Mouse (Mus musculus): ENCODE results near the gene Eif4a3. TPM values are rescaled to one million over a fixed set of nuclear protein-coding genes. Genes with fewer than 3 reads are reported as not detected.
A peak's percentile ranks its signal among the peaks of the same experiment; 100 is the strongest.

Eif4a3 gene
- total and polyA plus RNA-seq, 3 experiments, result 188 to 244 (median 241) TPM

GRCm38 (mm10) chr11:119267768-119268556, 31.9 kb downstream of the Eif4a3 start, which contains the start of gene Gaa:
Gene Gaa (plus strand): TSS chr11:119267887.
- Histone ChIP-seq H3K4me1 (ENCODE audit: insufficient read depth, low read depth, low read length) (peaks cover 55% of the 10 kb centered on the region), H3K36me3 (replicated peaks) (peaks cover 39% of the 10 kb centered on the region), H3K27me3 (ENCODE audit: insufficient read depth, low read length) (peaks cover 14% of the 10 kb centered on the region), H3K4me3 (ENCODE audit: low read depth, low read length) (peak within 1 kb of the TSS; percentile 93), H3K9me3 (replicated peaks) (no peaks in the 10 kb centered on the region)
- ATAC-seq (ENCODE audit: extremely low read depth, insufficient number of reproducible peaks, low FRiP score, poor library complexity, severe bottlenecking) (peak; percentile 90), DNase-seq (ENCODE audit: low spot score) (peak; percentile 90)
- TF ChIP-seq GATA1 (IDR thresholded peaks at IDR 0.05; ENCODE audit: borderline replicate concordance, low read length) (no peak), CTCF (IDR thresholded peaks at IDR 0.05; ENCODE audit: low read depth, low read length) (peak; percentile 93), TAL1 (conservative IDR thresholded peaks at IDR 0.05; ENCODE audit: low read depth, low read length) (no peak), POLR2AphosphoS5 (IDR thresholded peaks at IDR 0.05; ENCODE audit: insufficient replicate concordance, low read depth, low read length) (no peak), GATA2 (IDR thresholded peaks at IDR 0.05; ENCODE audit: borderline replicate concordance, low read depth, low read length) (no peak)

DNA sequence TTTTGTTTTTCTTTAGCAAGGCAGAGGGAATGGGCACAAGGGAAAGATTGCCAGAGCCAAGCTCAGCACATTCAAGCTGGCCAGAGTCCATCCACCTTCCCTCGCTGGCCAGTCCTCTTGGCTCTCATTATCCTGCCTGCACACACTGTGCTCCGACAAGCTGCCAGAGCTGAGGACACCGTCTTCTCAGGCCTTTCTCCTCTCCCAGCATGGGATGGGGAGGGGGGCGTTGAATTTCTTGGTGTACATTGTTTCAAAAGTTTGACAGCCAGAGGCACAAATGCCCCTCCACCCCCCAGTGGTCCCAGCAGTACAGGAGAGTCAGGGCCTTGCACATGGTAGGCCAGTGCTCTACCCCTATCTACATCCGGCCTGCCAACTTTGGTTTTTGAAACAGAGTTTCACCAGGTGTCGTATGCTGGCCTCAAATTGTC, 32.6 kb downstream of the Eif4a3 start:
- no peak for DNase-seq (ENCODE audit: low spot score)
- Histone ChIP-seq H3K27me3 (ENCODE audit: insufficient read depth, low read length) (peaks cover 14% of the 10 kb centered on the region), H3K9me3 (replicated peaks) (no peaks in the 10 kb centered on the region), H3K4me1 (ENCODE audit: insufficient read depth, low read depth, low read length) (peaks cover 52% of the 10 kb centered on the region), H3K36me3 (replicated peaks) (peaks cover 35% of the 10 kb centered on the region), H3K4me3 (ENCODE audit: low read depth, low read length) (peak overlapping the region; percentile 93; the same call in 1 of the 2 replicates)
- ATAC-seq (ENCODE audit: extremely low read depth, insufficient number of reproducible peaks, low FRiP score, poor library complexity, severe bottlenecking), result no peak
- TF ChIP-seq CTCF (IDR thresholded peaks at IDR 0.05; ENCODE audit: low read depth, low read length) (no peak), GATA2 (IDR thresholded peaks at IDR 0.05; ENCODE audit: borderline replicate concordance, low read depth, low read length) (no peak), GATA1 (IDR thresholded peaks at IDR 0.05; ENCODE audit: borderline replicate concordance, low read length) (no peak), POLR2AphosphoS5 (IDR thresholded peaks at IDR 0.05; ENCODE audit: insufficient replicate concordance, low read depth, low read length) (no peak), TAL1 (conservative IDR thresholded peaks at IDR 0.05; ENCODE audit: low read depth, low read length) (no peak)

DNA sequence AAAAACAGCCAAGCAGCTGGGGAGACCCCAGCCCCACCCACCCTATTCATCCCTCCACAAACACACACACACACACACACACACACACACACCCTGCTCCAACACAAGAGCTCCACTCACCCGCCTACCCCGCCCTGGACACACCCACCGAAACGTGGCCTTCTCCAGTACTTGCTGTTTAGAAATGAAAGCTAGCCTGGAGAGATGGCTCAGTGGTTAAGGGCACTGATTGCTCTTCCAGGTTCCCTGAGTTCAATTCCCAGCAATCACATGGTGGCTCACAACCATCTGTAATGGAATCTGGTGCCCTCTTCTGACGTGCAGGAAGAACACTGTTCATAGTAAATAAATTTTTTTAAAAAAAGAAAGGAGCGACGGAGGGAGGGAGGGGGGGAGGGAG, 34.1 kb downstream of the Eif4a3 start:
- H3K4me3 ChIP-seq (ENCODE audit: low read depth, low read length), result no peak overlapping the region
- H3K36me3 ChIP-seq (replicated peaks), result peaks cover 21% of the 10 kb centered on the region
- no peaks in the 10 kb centered on the region for H3K9me3 ChIP-seq (replicated peaks)
- H3K27me3 ChIP-seq (ENCODE audit: insufficient read depth, low read length), result peaks cover 24% of the 10 kb centered on the region
- no peak for TF ChIP-seq GATA2 (IDR thresholded peaks at IDR 0.05; ENCODE audit: borderline replicate concordance, low read depth, low read length)
- TF ChIP-seq CTCF (IDR thresholded peaks at IDR 0.05; ENCODE audit: low read depth, low read length), result no peak
- TF ChIP-seq POLR2AphosphoS5 (IDR thresholded peaks at IDR 0.05; ENCODE audit: insufficient replicate concordance, low read depth, low read length), result no peak
- TF ChIP-seq TAL1 (conservative IDR thresholded peaks at IDR 0.05; ENCODE audit: low read depth, low read length), result no peak
- TF ChIP-seq GATA1 (IDR thresholded peaks at IDR 0.05; ENCODE audit: borderline replicate concordance, low read length), result no peak
- H3K4me1 ChIP-seq (ENCODE audit: insufficient read depth, low read depth, low read length), result peaks cover 45% of the 10 kb centered on the region
- DNase-seq (ENCODE audit: low spot score) (no peak), ATAC-seq (ENCODE audit: extremely low read depth, insufficient number of reproducible peaks, low FRiP score, poor library complexity, severe bottlenecking) (no peak)

- H3K4me1 ChIP-seq (ENCODE audit: insufficient read depth, low read depth, low read length), result peaks cover 31% of the 10 kb centered on the region
- no peak overlapping the region for H3K4me3 ChIP-seq (ENCODE audit: low read depth, low read length)
- H3K36me3 ChIP-seq (replicated peaks), result peaks cover 7% of the 10 kb centered on the region
- no peak for DNase-seq (ENCODE audit: low spot score)
- H3K27me3 ChIP-seq (ENCODE audit: insufficient read depth, low read length), result peaks cover 36% of the 10 kb centered on the region
- no peaks in the 10 kb centered on the region for H3K9me3 ChIP-seq (replicated peaks)
- TF ChIP-seq GATA2 (IDR thresholded peaks at IDR 0.05; ENCODE audit: borderline replicate concordance, low read depth, low read length) (no peak), POLR2AphosphoS5 (IDR thresholded peaks at IDR 0.05; ENCODE audit: insufficient replicate concordance, low read depth, low read length) (no peak), CTCF (IDR thresholded peaks at IDR 0.05; ENCODE audit: low read depth, low read length) (no peak), GATA1 (IDR thresholded peaks at IDR 0.05; ENCODE audit: borderline replicate concordance, low read length) (no peak), TAL1 (conservative IDR thresholded peaks at IDR 0.05; ENCODE audit: low read depth, low read length) (no peak)
- ATAC-seq (ENCODE audit: extremely low read depth, insufficient number of reproducible peaks, low FRiP score, poor library complexity, severe bottlenecking), result no peak
These were observed 35.5 kb downstream of the Eif4a3 start for GRCm38 (mm10) chr11:119264413-119264812.

GRCm38 (mm10) chr11:119259977-119260376, 39.9 kb downstream of the Eif4a3 start:
- Histone ChIP-seq H3K4me1 (ENCODE audit: insufficient read depth, low read depth, low read length) (no peaks in the 10 kb centered on the region), H3K36me3 (replicated peaks) (no peaks in the 10 kb centered on the region), H3K9me3 (replicated peaks) (no peaks in the 10 kb centered on the region), H3K4me3 (ENCODE audit: low read depth, low read length) (no peak overlapping the region; the same call in 1 of the 2 replicates), H3K27me3 (ENCODE audit: insufficient read depth, low read length) (peaks cover 39% of the 10 kb centered on the region)
- ATAC-seq (ENCODE audit: extremely low read depth, insufficient number of reproducible peaks, low FRiP score, poor library complexity, severe bottlenecking), result no peak
- TF ChIP-seq GATA1 (IDR thresholded peaks at IDR 0.05; ENCODE audit: borderline replicate concordance, low read length) (no peak), GATA2 (IDR thresholded peaks at IDR 0.05; ENCODE audit: borderline replicate concordance, low read depth, low read length) (no peak), CTCF (IDR thresholded peaks at IDR 0.05; ENCODE audit: low read depth, low read length) (no peak)
- no peak for DNase-seq (ENCODE audit: low spot score)

GRCm38 (mm10) chr11:119258572-119259322, 41.1 kb downstream of the Eif4a3 start:
- ATAC-seq (ENCODE audit: extremely low read depth, insufficient number of reproducible peaks, low FRiP score, poor library complexity, severe bottlenecking) (no peak), DNase-seq (ENCODE audit: low spot score) (no peak)
- no peak overlapping the region for H3K4me3 ChIP-seq (ENCODE audit: low read depth, low read length)
- no peaks in the 10 kb centered on the region for H3K4me1 ChIP-seq (ENCODE audit: insufficient read depth, low read depth, low read length)
- H3K27me3 ChIP-seq (ENCODE audit: insufficient read depth, low read length), result peaks cover 35% of the 10 kb centered on the region
- TF ChIP-seq GATA2 (IDR thresholded peaks at IDR 0.05; ENCODE audit: borderline replicate concordance, low read depth, low read length), result no peak
- no peak for TF ChIP-seq POLR2AphosphoS5 (IDR thresholded peaks at IDR 0.05; ENCODE audit: insufficient replicate concordance, low read depth, low read length)
- no peak for TF ChIP-seq TAL1 (conservative IDR thresholded peaks at IDR 0.05; ENCODE audit: low read depth, low read length)
- no peak for TF ChIP-seq GATA1 (IDR thresholded peaks at IDR 0.05; ENCODE audit: borderline replicate concordance, low read length)
- no peak for TF ChIP-seq CTCF (IDR thresholded peaks at IDR 0.05; ENCODE audit: low read depth, low read length)
- no peaks in the 10 kb centered on the region for H3K36me3 ChIP-seq (replicated peaks)
- no peaks in the 10 kb centered on the region for H3K9me3 ChIP-seq (replicated peaks)
